Mouse (Mus musculus) heart, embryonic 12.5 days (tissue): ENCODE results near the gene Klhl7. TPM values are rescaled to one million over a fixed set of nuclear protein-coding genes. Genes with fewer than 3 reads are reported as not detected.

Experiments
- ATAC-seq: fragments of 200-750 bp; cut with Nextera tagmentation; 2 replicates; pipeline ENCODE4 v1.8.0; 2017; ENCODE audit warnings: moderate TSS enrichment, moderate library complexity; ENCODE audit not compliant: insufficient number of reproducible peaks, low FRiP score
- H3K27ac ChIP-seq: fragments of 300-500 bp; sonication (generic); 2 replicates; pipeline ENCODE4 v1.5.1; 2016; ENCODE audit warnings: mild to moderate bottlenecking, moderate library complexity; ENCODE audit not compliant: poor library complexity, severe bottlenecking
- H3K27me3 ChIP-seq: fragments of 300-500 bp; sonication (generic); replicated peaks from 2 replicates; pipeline ENCODE4 v1.6.1; 2016; ENCODE audit warnings: mild to moderate bottlenecking, moderate library complexity
- H3K36me3 ChIP-seq: fragments of 300-500 bp; sonication (generic); 2 replicates; pipeline ENCODE4 v1.6.1; 2016; ENCODE audit warnings: mild to moderate bottlenecking, moderate library complexity
- H3K4me1 ChIP-seq: fragments of 300-500 bp; sonication (generic); replicated peaks from 2 replicates; pipeline ENCODE4 v1.6.1; 2016; ENCODE audit warnings: mild to moderate bottlenecking
- H3K4me2 ChIP-seq: fragments of 300-500 bp; sonication (generic); 2 replicates; pipeline ENCODE4 v1.6.1; 2016; ENCODE audit warnings: mild to moderate bottlenecking, moderate library complexity
- H3K4me3 ChIP-seq: fragments of 300-500 bp; sonication (generic); 2 replicates; pipeline ENCODE4 v1.5.1; 2016; ENCODE audit warnings: mild to moderate bottlenecking
- H3K9ac ChIP-seq: fragments of 300-500 bp; sonication (generic); 2 replicates; pipeline ENCODE4 v1.6.1; 2016; ENCODE audit warnings: mild to moderate bottlenecking, moderate library complexity
- H3K9me3 ChIP-seq: fragments of 300-500 bp; sonication (generic); replicated peaks from 2 replicates; pipeline ENCODE4 v1.6.1; 2016; ENCODE audit warnings: mild to moderate bottlenecking, moderate library complexity
- WGBS: fragments of 180-500 bp; shearing (Covaris S2); methylation state at CpG from one replicate; pipeline ENCODE4 v1.1.7; 2016; 5-methylcytosine and 5-hydroxymethylcytosine counted together
- polyA plus RNA-seq: library from polyadenylated mRNA; unstranded; fragments of >200 nt; fragmentation: Nextera tagmentation; extraction: Ambion mirVana; gene quantifications from 2 replicates; pipeline ENCODE4 v1.2.1, GENCODE M21; 2016

The Klhl7 gene
- polyA plus RNA-seq: 48.4 and 51.1 TPM in 2 replicates

DNA sequence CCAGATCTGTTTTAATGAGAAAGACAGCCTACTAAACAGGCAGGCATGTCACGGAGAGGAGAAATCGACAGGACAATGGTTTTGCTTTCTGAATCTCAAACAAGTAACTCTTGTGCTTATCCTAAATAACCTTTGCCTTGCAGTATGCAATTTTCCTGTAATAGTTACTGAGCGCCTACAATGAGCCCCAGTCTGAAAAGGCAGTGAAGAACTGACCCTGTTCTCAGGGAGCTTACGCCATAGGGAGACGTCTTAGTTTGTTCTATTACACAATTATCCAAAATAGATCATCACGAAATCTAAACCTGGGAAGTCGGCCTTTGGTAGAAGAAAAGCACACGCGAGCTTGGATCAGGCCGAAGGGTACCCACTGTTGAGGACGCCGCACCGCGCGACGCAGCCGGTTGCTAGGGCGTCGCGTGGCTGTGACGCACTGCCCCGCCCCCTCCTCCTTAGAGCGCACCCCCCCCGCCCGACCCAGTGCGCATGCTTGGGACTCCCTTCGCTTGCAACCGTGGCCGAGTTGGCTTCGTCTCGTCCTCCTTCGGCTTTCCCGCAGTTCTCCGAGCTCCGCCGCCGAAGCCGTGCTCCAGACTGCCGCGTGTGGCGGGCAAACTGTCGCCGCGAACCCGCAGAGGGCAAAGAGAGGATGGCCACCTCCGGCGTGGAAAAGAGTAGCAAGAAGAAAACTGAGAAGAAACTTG is at the start of gene Klhl7:
TSS of gene Klhl7 (plus strand) at position 500 of the 704 bp plus-strand sequence.
- H3K9ac ChIP-seq: peak within 1 kb of the TSS; percentile 89
- peak within 1 kb of the TSS; percentile 79 for H3K4me3 ChIP-seq
- no peaks in the 10 kb centered on the region for H3K9me3 ChIP-seq
- H3K36me3 ChIP-seq: no peaks in the 10 kb centered on the region
- H3K4me2 ChIP-seq: peak within 1 kb of the TSS; percentile 69
- WGBS: 2% methylated on average over 47 of the region's 47 CpGs
- H3K4me1 ChIP-seq: 0 out of 2 replicates have a peak, but pooled peaks cover 6% of the 10 kb centered on the region
- peak; percentile 96 for ATAC-seq
- H3K27ac ChIP-seq: peak within 1 kb of the TSS; percentile 87
- H3K27me3 ChIP-seq: no peaks in the 10 kb centered on the region

DNA sequence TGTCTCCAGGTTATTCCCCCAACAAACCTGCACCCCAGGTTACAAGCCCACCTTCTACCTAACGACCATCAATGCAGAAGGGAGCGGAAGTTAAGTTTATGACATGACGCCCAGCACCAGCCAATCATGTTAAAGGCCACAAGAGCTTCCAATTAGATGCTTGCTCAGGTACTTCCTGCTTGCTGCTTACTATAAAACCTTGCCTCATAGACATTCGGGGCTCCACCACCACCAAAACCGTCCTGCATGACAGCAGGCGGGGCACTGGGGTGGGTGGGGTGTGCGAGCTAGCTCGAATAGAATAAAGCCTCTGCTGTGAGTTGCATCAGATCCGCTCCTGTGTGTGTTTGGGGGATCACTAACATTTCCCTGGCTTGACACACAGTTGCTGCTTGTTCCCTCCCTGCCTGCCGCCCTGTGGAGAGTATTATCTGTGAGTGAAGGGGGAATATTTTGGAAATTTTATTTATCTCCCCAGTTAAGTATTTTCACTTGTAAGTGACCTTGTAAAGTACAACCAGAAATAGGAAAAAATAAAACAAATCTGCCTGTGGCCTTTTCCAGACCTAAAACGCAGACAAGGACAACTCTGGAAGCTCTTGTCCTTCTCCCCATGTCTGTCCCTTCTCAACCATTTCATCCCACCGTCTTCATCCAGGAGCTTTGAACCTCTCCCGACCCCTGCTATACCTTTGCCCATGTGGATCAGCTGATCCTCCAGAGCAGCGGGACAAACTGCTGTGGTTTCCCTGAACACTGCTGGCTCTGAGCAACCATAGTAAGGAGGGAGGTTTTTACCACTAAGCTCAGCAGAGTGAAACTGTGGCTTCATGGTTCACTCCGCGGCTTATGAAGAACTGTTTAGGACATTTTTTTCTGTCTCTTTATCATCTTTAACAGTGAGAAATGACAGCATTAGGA is 48.4 kb upstream of the Klhl7 start:
- no peak for ATAC-seq
- H3K36me3 ChIP-seq: no peaks in the 10 kb centered on the region
- H3K9ac ChIP-seq: no peak overlapping the region
- H3K9me3 ChIP-seq: peaks cover 5% of the 10 kb centered on the region
- peaks cover 30% of the 10 kb centered on the region for H3K4me1 ChIP-seq
- no peaks in the 10 kb centered on the region for H3K27me3 ChIP-seq
- WGBS: 57% methylated on average over 16 of the region's 16 CpGs
- H3K4me2 ChIP-seq: no peak overlapping the region
- no peak overlapping the region for H3K4me3 ChIP-seq
- H3K27ac ChIP-seq: peak overlapping the region; percentile 73

GRCm38 (mm10) chr5:24053245-24054190 is 46.9 kb upstream of the Klhl7 start:
- WGBS: 27% methylated on average over 9 of the region's 9 CpGs
- H3K27ac ChIP-seq: peak overlapping the region; percentile 86
- ATAC-seq: peak; percentile 18; the same call in 1 of the 2 replicates
- peaks cover 5% of the 10 kb centered on the region for H3K9me3 ChIP-seq
- peaks cover 19% of the 10 kb centered on the region for H3K4me1 ChIP-seq
- no peaks in the 10 kb centered on the region for H3K27me3 ChIP-seq
- no peak overlapping the region for H3K4me3 ChIP-seq
- no peak overlapping the region for H3K9ac ChIP-seq
- H3K4me2 ChIP-seq: peak overlapping the region; percentile 22; the same call in 1 of the 2 replicates
- H3K36me3 ChIP-seq: no peaks in the 10 kb centered on the region

DNA sequence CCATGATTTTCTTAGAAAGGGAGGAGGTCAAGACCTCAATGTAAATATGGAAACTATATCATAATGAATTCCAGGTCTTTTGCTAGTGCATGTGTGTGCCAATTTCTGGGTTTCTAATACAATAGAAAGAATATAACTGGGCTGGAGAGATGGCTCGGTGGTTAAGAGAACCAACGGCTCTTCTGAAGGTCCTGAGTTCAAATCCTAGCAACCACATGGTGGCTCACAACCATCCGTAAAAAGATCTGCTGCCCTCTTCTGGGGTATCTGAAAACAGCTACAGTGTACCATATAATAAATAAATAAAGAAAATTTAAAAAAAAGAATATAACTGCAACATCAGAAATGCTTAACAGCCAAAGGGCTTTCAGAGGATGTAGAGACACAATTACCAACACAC is 46.0 kb upstream of the Klhl7 start:
- no peak for ATAC-seq
- Histone ChIP-seq H3K9ac (no peak overlapping the region), H3K4me3 (no peak overlapping the region), H3K36me3 (no peaks in the 10 kb centered on the region), H3K9me3 (peaks cover 5% of the 10 kb centered on the region), H3K27me3 (no peaks in the 10 kb centered on the region), H3K4me2 (no peak overlapping the region), H3K4me1 (peaks cover 18% of the 10 kb centered on the region), H3K27ac (peak overlapping the region; percentile 86)
- WGBS: 89% methylated on average over 3 of the region's 3 CpGs

- Histone ChIP-seq H3K9ac (no peak overlapping the region), H3K27ac (no peak overlapping the region), H3K4me2 (no peak overlapping the region), H3K27me3 (no peaks in the 10 kb centered on the region), H3K4me1 (peaks cover 14% of the 10 kb centered on the region), H3K36me3 (no peaks in the 10 kb centered on the region), H3K4me3 (no peak overlapping the region), H3K9me3 (peaks cover 5% of the 10 kb centered on the region)
- ATAC-seq: no peak
- 88% methylated on average over 2 of the region's 2 CpGs for WGBS
These were observed 43.5 kb upstream of the Klhl7 start for GRCm38 (mm10) chr5:24056865-24057264.

DNA sequence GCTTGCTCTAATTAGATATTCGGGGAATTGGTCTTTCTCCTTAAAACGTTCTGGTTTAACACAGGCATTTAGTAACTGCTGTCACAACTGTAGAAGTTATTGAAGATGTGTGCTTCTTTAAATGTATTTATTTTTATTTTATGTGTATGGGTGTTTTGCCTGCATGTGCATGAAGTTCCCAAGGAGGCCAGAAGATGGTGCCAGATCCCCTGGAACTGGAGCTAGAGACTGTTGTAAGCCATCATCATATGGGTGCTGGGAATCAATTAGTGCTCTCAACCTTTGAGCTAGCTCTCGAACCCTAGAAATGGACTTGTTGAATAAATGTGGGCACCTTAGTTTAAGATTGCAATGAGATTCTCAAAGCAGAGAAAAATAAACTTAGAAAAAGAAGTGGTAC is 42.8 kb upstream of the Klhl7 start:
- Histone ChIP-seq H3K9me3 (peaks cover 5% of the 10 kb centered on the region), H3K9ac (no peak overlapping the region), H3K4me3 (no peak overlapping the region), H3K4me1 (peaks cover 10% of the 10 kb centered on the region), H3K27me3 (no peaks in the 10 kb centered on the region), H3K36me3 (no peaks in the 10 kb centered on the region), H3K4me2 (no peak overlapping the region), H3K27ac (no peak overlapping the region)
- WGBS: 63% methylated on average over 3 of the region's 3 CpGs
- no peak for ATAC-seq

GRCm38 (mm10) chr5:24060949-24061348 is 39.5 kb upstream of the Klhl7 start:
- Histone ChIP-seq H3K27me3 (no peaks in the 10 kb centered on the region), H3K27ac (no peak overlapping the region), H3K36me3 (no peaks in the 10 kb centered on the region), H3K4me1 (0 out of 2 replicates have a peak, but pooled peaks cover 4% of the 10 kb centered on the region), H3K4me2 (no peak overlapping the region), H3K4me3 (no peak overlapping the region), H3K9me3 (no peaks in the 10 kb centered on the region; the same call in 1 of the 2 replicates), H3K9ac (no peak overlapping the region)
- 64% methylated on average over 3 of the region's 3 CpGs for WGBS
- ATAC-seq: no peak

DNA sequence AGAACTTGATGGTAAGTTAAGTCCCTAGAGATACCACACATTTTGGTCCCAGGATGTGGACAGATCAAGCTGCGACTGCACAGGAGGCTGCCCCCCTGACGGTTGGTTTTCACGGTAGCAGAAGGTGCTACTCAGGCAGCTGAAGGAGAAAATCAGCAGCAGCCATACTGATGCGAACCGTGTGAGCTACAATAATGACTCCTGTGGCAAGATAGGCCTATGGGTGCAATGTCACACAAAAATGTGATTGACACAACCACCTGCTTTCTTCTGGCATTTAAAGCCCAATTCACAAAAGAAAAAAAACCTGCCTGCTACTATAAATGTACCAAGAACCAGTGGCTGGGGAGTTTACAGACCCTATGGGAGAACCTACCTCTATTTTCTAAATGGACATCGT is 37.4 kb upstream of the Klhl7 start:
- Histone ChIP-seq H3K4me2 (no peak overlapping the region), H3K27me3 (no peaks in the 10 kb centered on the region), H3K9ac (no peak overlapping the region), H3K27ac (no peak overlapping the region), H3K4me1 (0 out of 2 replicates have a peak, but pooled peaks cover 4% of the 10 kb centered on the region), H3K4me3 (no peak overlapping the region), H3K36me3 (no peaks in the 10 kb centered on the region), H3K9me3 (no peaks in the 10 kb centered on the region)
- 74% methylated on average over 6 of the region's 6 CpGs for WGBS
- ATAC-seq: no peak

- H3K27ac ChIP-seq: no peak overlapping the region
- H3K27me3 ChIP-seq: no peaks in the 10 kb centered on the region
- ATAC-seq: no peak
- no peak overlapping the region for H3K4me3 ChIP-seq
- no peak overlapping the region for H3K9ac ChIP-seq
- H3K4me1 ChIP-seq: 0 out of 2 replicates have a peak, but pooled peaks cover 4% of the 10 kb centered on the region
- H3K9me3 ChIP-seq: no peaks in the 10 kb centered on the region
- no peak overlapping the region for H3K4me2 ChIP-seq
- H3K36me3 ChIP-seq: no peaks in the 10 kb centered on the region
- 54% methylated on average over 4 of the region's 4 CpGs for WGBS
These were observed 36.9 kb upstream of the Klhl7 start for GRCm38 (mm10) chr5:24063545-24063944.

GRCm38 (mm10) chr5:24068955-24069354 is 31.4 kb upstream of the Klhl7 start:
- no peaks in the 10 kb centered on the region for H3K9me3 ChIP-seq
- H3K4me3 ChIP-seq: no peak overlapping the region
- no peak for ATAC-seq
- H3K27ac ChIP-seq: no peak overlapping the region
- no peak overlapping the region for H3K9ac ChIP-seq
- no peaks in the 10 kb centered on the region for H3K36me3 ChIP-seq
- H3K4me1 ChIP-seq: no peaks in the 10 kb centered on the region
- H3K27me3 ChIP-seq: no peaks in the 10 kb centered on the region
- H3K4me2 ChIP-seq: no peak overlapping the region
- 67% methylated on average over 6 of the region's 6 CpGs for WGBS
